Mouse (Mus musculus) lung, postnatal 14 days (tissue): ENCODE measurements around the gene Egln1.

Experiments
- DNase-seq: peaks from one replicate; pipeline ENCODE4 v3.0.0; 2021

The Egln1 gene

DNA sequence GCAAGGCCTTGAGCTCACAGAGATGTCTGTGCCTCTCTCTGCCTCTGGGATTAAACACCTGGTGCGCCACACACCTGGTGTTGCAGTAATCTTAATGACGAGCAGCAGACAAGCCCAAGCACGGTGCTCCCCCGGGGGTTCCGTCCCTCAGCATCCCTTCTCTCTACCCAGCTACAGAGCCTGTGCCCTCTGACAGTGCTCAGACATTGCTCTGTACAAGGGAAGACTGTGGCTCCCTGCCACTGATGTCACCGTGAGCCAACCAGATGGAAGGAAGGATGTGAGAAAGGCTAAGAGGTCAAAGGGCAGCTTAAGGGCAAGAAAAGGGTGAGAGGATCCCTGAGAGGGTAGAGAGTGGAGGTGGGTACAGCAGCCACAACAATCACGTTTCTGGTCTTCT, 4.7 kb downstream of the Egln1 start:
- no peak for DNase-seq

- DNase-seq = no peak
Observed at GRCm38 (mm10) chr8:124943801-124944200, 5.3 kb downstream of the Egln1 start.

GRCm38 (mm10) chr8:124937293-124937692, 11.8 kb downstream of the Egln1 start:
- DNase-seq = no peak

GRCm38 (mm10) chr8:124936699-124937098, 12.4 kb downstream of the Egln1 start:
- no peak for DNase-seq

GRCm38 (mm10) chr8:124935116-124935515, 14.0 kb downstream of the Egln1 start:
- DNase-seq = no peak

DNA sequence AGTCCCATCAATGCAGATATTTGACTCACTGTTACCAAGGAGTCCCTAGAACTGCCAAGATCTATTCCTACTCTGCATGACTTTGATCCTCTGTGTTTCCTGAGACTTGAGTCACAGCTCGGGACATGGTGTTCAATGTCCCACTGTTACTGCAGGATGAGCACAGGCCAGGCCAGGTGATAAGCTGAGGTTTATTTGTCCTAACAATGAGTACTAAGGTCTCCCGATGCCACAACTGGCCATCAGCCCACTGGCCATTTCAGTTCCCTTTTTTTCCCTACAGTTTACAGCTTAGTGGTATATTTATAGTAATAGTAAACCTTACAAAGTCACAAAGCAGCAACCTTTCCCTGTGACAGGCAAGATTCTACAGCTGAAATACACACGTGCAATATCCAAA, 16.7 kb downstream of the Egln1 start:
- DNase-seq = no peak

DNA sequence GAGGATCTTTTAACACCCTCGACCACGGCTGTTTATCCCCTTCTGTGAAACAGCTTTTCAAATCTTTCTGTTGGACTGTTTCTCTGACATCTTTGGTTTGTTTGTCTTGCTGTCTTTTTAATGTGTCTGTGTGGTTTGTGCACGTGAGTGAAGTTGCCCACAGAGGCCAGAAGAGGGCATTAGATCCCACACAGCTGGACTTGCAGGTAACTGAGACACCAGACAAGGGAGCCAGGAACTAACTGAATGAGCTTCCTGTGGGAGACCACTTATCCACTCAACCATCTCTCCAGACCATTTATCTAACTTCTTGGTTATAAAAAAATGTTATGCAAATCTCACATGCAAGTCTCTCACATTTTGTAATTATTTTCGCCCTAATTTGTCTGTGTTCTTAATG, 18.5 kb downstream of the Egln1 start:
- no peak for DNase-seq

DNA sequence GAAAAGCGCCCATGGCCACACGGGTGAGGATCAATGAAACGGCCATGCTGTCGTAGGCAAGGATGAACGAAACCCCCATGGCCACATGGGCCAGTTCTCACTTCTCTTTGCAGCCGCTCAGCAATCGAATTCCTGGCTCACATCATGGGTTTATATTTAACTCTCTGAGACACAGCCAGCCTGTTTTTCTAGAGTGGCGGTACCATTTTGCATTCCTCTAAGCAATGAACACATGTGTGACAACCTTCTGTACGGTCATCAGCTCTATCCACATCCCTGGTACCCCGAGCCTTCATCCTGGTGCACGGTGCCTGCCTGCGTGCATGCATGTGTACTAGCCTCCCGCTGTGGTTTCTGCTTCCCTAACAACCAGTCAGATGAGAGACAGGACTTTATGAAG, 19.0 kb downstream of the Egln1 start:
- DNase-seq = no peak

GRCm38 (mm10) chr8:124929006-124929405, 20.1 kb downstream of the Egln1 start:
- no peak for DNase-seq

- peak; percentile 59 for DNase-seq
Observed at GRCm38 (mm10) chr8:124926351-124926771, 22.8 kb downstream of the Egln1 start.

DNA sequence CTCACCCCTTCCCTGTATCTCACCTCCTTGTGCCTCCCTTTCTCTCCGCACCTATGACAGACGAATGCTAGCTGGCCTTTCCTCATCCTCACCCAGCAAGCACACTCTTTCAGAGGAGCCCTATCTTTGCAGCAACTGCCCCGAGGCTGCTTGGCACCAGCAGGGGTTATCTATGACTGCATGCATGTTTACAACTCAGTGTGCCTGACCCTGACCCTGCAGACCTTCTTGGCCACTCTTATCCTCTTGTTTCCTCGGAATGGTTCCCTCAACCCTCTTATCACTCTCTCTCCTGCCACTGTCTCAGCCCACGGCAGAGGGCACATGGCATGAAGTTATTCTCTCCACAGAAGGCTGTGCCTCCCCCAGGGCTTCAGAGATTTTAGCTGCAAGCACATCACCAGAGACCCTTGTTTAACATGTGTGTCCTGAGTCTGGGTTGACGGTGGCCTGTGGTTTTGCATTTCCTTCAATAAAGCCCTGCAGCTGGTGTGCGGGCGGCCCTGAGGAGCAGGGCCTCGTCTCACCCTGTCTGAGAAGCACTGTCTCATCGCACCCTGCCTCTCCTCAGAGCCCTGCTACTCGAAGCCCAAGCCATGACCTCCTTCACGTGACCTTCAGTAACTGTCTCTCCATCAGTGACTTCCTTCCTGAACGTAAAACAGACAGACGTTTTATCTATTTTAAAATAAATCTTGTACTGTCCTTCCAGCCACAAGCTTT, 23.4 kb downstream of the Egln1 start:
- no peak for DNase-seq

DNA sequence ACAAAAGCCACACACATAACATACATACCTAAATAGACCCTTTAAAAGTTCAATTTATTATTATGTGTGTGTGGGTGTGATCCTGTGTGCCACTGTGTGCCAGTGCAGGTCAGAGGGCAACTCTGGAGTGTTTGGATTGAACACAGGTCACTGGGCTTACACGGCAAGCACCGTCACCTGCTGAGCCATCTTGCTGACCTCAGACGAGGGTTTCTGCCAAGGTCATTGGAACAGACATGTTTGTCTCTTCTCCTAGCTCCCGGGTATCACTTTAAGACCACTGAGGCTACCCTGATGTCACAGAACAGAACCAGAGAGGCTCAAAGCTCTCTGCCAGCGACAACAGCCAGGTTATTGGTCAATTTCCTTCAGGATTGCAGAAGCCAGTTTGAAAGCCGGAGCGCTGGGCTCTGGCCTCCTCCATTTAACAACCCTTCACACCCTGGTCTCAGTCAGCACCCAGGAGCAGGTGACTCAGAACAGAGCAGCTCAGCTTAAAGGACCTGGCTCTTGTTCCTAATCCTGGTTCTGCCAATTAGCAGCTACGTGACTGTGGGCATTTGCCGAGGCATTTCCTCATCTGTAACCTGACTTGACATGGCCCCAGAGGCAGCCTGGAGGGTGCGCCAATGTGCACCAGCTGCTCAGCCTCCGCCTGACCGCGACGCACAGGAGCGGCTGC, 25.0 kb downstream of the Egln1 start:
- DNase-seq = no peak

GRCm38 (mm10) chr8:124922490-124923089, 26.5 kb downstream of the Egln1 start:
- DNase-seq = no peak

- DNase-seq = peak; percentile 28
Observed at GRCm38 (mm10) chr8:124921369-124922279, 27.5 kb downstream of the Egln1 start.

DNA sequence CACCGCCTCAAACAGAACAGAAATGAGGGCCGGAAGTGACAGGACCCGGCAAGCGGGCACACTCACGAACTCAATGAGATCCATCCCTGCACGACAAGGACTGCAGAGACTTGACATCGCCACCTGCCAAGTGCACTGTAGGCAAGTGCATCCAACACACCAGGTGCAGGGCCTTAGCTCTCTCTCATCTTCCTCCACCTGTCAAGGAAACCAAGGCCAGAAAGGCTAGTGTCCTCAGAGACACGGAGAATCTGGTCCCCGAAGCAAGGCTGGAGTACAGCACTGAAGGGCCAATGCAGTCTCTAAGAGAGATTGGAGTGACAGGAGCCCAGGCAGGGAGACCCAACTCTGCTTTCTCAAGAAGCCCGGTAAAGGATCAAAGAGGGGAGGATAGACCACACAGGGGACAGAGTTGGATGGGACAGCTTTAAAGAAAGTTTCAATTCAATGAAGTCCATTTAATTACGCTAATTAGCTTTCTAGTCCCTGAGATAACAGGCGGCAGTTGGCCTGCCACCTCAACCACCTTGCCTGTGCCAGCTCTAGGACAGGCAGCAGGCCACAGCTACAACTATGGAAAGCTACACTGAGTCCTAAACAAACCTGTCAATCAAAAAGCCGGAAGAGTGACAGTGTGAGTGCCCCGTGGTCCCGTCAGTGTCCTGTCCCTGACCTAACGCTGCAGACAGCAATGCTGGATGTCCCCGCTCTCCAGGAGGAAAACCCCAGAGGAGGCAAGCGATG, 31.2 kb downstream of the Egln1 start:
- no peak for DNase-seq

DNA sequence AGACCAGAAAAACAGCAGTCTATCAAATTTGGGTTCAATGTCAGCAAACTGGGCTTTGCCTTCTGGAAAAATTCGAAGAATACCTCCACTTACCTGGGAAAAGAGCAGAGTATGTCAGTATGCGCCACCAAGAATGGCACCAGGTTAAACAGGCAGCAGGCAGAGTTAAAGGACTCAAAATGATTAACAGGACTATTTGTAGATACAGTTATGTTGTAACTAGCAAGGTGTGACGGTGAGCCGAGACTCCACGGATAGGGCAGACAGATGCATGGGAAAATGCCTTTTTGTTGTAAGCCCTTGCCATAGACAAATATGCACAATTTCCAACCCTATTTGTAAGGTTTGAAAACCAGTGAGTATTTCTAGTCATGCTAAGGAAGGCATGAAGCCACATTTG, 35.1 kb downstream of the Egln1 start:
- DNase-seq = no peak

DNA sequence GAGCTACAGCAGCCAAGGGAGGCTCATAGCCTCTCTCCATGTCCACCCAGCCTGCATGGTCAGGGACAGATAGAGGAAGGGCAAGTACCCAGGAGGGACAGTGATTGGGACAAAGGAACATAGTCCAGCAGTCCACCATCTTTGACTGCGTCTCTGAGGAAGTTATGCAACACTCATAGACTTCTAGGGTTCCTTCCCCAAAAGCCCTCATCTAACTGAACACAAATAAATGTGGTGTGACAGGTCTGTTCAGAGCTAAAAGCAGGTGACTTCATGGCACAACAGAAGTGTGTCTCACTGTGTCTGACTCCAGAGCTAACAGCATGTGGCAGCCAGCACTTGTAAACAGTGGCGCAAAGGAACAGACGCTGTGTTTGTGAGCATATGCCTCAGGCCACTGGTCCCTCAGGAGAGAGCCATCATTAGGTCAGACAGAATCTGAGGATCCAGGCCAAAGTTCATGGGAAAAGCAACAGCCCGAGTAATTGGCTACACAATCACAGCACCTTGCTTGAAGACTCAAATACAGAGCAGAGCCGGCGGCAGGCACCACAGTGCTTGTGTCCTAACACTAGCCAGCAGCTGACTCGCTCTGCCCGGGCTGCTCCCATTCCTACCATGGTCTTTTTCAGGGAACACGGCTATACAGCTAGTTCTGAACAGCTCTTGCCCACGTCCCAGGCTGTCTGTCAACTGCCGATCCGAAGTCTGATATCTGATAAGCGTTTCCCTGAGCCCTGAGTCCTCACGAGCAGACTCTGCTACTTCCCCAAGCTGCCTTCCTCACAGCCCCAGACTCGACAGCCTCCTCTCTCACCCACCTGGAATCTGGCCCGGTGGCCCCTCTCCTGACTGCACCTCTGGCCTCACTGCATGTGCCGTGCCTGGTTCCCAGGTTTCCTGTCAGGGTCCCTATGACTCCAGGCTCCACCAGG, 36.9 kb downstream of the Egln1 start:
- no peak for DNase-seq

DNA sequence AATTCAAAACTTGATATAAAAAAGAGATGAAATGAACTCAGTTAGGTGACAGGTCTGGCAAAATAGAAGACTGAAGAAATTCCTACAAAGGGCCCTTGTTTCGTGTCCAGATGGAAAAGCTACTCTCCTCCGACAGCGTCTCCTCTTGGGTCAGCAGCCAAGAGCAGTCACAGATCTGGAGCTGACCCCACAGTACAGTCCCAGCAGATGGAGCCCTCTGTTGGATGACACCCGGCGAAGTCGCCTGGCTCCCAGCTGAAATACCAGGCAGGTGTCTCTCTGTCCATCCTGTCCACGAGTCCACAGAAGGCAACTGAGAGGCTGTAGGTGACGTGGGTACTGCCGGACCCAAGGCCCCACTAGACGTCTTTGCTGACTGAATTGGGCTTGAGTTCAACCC, 38.8 kb downstream of the Egln1 start:
- DNase-seq = no peak

- no peak for DNase-seq
Observed at GRCm38 (mm10) chr8:124909936-124910335, 39.2 kb downstream of the Egln1 start.

DNA sequence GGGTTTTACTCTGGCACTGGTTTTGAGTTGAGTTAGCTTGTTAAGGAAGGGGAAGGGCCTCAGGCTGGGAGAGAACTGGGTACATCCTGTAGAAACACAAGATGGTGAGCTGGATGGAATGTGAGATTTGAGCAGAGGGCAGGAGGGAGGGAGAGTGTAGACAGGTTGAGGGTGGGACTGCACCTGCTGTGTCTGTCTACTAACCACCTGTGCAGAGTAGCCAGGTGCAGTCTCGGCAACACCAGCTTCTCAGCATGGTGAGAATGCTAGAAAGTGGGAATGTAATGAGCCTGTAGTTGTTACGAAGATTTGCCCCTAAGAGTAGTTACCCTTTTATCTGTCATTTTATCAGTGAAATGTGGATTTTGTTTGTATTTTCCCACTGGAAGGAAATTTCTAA, 43.6 kb downstream of the Egln1 start:
- DNase-seq = no peak

- DNase-seq = no peak
Observed at GRCm38 (mm10) chr8:124903198-124903597, 45.9 kb downstream of the Egln1 start.
